Mouse (Mus musculus) thymus, adult 2 months (tissue): ENCODE data around the gene 1700015F17Rik.

Experiments used
- CTCF ChIP-seq: fragments of 200-500 bp; IDR thresholded peaks from 2 replicates; pipeline ENCODE4 v1.5.1; 2012; ENCODE audit warnings: mild to moderate bottlenecking, control low read depth, low read length, moderate library complexity, borderline replicate concordance; ENCODE audit not compliant: control insufficient read depth, poor library complexity, insufficient read depth; ENCODE audit errors: extremely low read depth
- POLR2A ChIP-seq: fragments of 200-500 bp; IDR thresholded peaks from 2 replicates; pipeline ENCODE4 v1.6.1; 2012; ENCODE audit warnings: mild to moderate bottlenecking, low read length, control low read depth, moderate library complexity; ENCODE audit not compliant: control insufficient read depth, poor library complexity, insufficient read depth; ENCODE audit errors: extremely low read depth

- TF ChIP-seq POLR2A: no peak
- TF ChIP-seq CTCF: no peak
Measured at GRCm38 (mm10) chr5:5431746-5432438, 47.1 kb downstream of the 1700015F17Rik start.
